Mouse (Mus musculus) C2C12 (cell line): ENCODE results near the gene Prr22. TPM values are rescaled to one million over a fixed set of nuclear protein-coding genes. Genes with fewer than 3 reads are reported as not detected.

Experiments
- H3K27me3 ChIP-seq: one replicate; pipeline ENCODE4 v1.6.1; 2011; ENCODE audit not compliant: control insufficient read depth, insufficient read depth, insufficient read length
- H3K36me3 ChIP-seq: one replicate; pipeline ENCODE4 v1.6.1; 2011; ENCODE audit not compliant: control insufficient read depth, insufficient read depth
- H3K4me3 ChIP-seq: one replicate; pipeline ENCODE4 v1.5.1; 2011; ENCODE audit warnings: mild to moderate bottlenecking, control low read depth; ENCODE audit not compliant: poor library complexity, insufficient read depth, severe bottlenecking
- H3K79me2 ChIP-seq: one replicate; pipeline ENCODE4 v1.6.1; 2011; ENCODE audit not compliant: control insufficient read depth, insufficient read depth
- H3K79me3 ChIP-seq: one replicate; pipeline ENCODE4 v1.6.1; 2011; ENCODE audit warnings: low read depth, control low read depth
- H3ac ChIP-seq: one replicate; pipeline ENCODE3; 2011; ENCODE audit warnings: low read depth; ENCODE audit not compliant: control insufficient read depth, insufficient read length
- CEBPB ChIP-seq: IDR thresholded peaks from one replicate; pipeline ENCODE4 v1.6.1; 2011; ENCODE audit warnings: low read depth, mild to moderate bottlenecking, control low read depth, moderate library complexity
- CTCF ChIP-seq: IDR thresholded peaks from one replicate; pipeline ENCODE4 v1.5.1; 2011; ENCODE audit not compliant: control insufficient read depth, insufficient read depth, insufficient read length
- FOSL1 ChIP-seq: IDR thresholded peaks from one replicate; pipeline ENCODE4 v1.8.0; 2011; ENCODE audit warnings: mild to moderate bottlenecking, low read length; ENCODE audit not compliant: poor library complexity, insufficient read depth, severe bottlenecking
- MAX ChIP-seq: IDR thresholded peaks from one replicate; pipeline ENCODE4 v1.6.1; 2011; ENCODE audit warnings: mild to moderate bottlenecking, control low read depth
- MYOD1 ChIP-seq: IDR thresholded peaks from one replicate; pipeline ENCODE4 v1.6.1; 2011; ENCODE audit warnings: low read depth; ENCODE audit not compliant: control insufficient read depth, insufficient read length
- MYOG ChIP-seq: IDR thresholded peaks from one replicate; pipeline ENCODE4 v1.6.1; 2011; ENCODE audit not compliant: control insufficient read depth, insufficient read length; ENCODE audit errors: extremely low read depth
- USF1 ChIP-seq: IDR thresholded peaks from one replicate; pipeline ENCODE4 v1.6.1; 2011; ENCODE audit warnings: low read depth, mild to moderate bottlenecking, control low read depth, moderate library complexity
- polyA plus RNA-seq: library from polyadenylated mRNA; unstranded; fragments of >200 nt; fragmentation: generic; extraction: Trizol; gene quantifications from one replicate; pipeline ENCODE4 v1.2.1, GENCODE M21; 2012; ENCODE audit warnings: missing spikeins

Gene Prr22
- polyA plus RNA-seq, 1 experiment: 0.47 TPM

DNA sequence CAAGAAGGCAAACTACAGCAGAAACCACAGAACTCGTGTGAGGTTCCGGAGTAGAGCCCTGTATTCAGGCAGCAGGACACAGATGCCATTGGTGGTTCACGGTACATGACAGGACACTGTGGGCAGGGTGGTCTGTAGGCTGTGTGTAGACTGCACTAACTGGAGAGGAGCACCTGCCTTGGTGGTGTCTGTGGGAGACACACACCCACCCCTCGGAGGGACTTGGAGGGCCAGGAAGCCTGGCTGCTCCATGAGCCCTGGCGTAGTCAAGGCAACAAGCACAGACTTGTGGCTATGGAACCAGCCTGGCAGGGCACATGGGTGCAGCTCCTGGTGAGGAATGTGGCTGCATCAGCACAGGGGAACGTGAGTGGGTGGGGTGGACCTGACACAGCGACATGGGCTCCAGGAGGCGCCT lies 49.7 kb downstream of the Prr22 start:
- H3K4me3 ChIP-seq: no peak overlapping the region

More for the DNA sequence above, 49.7 kb downstream of the Prr22 start:
- no peaks in the 10 kb centered on the region for H3K79me3 ChIP-seq
- no peaks in the 10 kb centered on the region for H3K79me2 ChIP-seq
- TF ChIP-seq USF1: no peak
- TF ChIP-seq MYOD1: no peak
- TF ChIP-seq MYOG: no peak
- no peak for TF ChIP-seq MAX
- no peak for TF ChIP-seq CEBPB
- no peak for TF ChIP-seq CTCF
- no peak for TF ChIP-seq FOSL1
- no peak overlapping the region for H3ac ChIP-seq
- no peaks in the 10 kb centered on the region for H3K27me3 ChIP-seq
- H3K36me3 ChIP-seq: no peaks in the 10 kb centered on the region

Other genes starting within 250 kb of the Prr22 start
- gene Gm20219, start 215.9 kb upstream of the Prr22 start, polyA plus RNA-seq: 0.09 TPM
- 45.1 TPM for gene Safb2, start 185.7 kb upstream of the Prr22 start, polyA plus RNA-seq
- gene Safb, start 185.4 kb upstream of the Prr22 start, polyA plus RNA-seq: 69.7 TPM
- gene 2410015M20Rik, start 160.5 kb upstream of the Prr22 start, polyA plus RNA-seq: 250 TPM
- 4,005 TPM for gene Rpl36, start 156.8 kb upstream of the Prr22 start, polyA plus RNA-seq
- gene Lonp1, start 143.4 kb upstream of the Prr22 start, polyA plus RNA-seq: 120 TPM
- 0.07 TPM for gene Catsperd, start 142.1 kb upstream of the Prr22 start, polyA plus RNA-seq
- gene Ranbp3, start 97.0 kb upstream of the Prr22 start, polyA plus RNA-seq: 107 TPM
- gene Ndufa11, start 52.5 kb upstream of the Prr22 start, polyA plus RNA-seq: 312 TPM
- gene Vmac, start 52.2 kb upstream of the Prr22 start, polyA plus RNA-seq: 4.5 TPM
- gene Nrtn, start 12.7 kb upstream of the Prr22 start, polyA plus RNA-seq: 0.67 TPM
- 40.1 TPM for gene Dus3l, start 5.5 kb upstream of the Prr22 start, polyA plus RNA-seq
- 2.6 TPM for gene Rfx2, start 60.8 kb downstream of the Prr22 start, polyA plus RNA-seq
- gene Acsbg2, start 104.2 kb downstream of the Prr22 start, polyA plus RNA-seq: not detected
- gene 1700061G19Rik, start 105.2 kb downstream of the Prr22 start, polyA plus RNA-seq: 0.02 TPM
- gene Mllt1, start 165.2 kb downstream of the Prr22 start, polyA plus RNA-seq: 38.9 TPM
- gene Acer1, start 211.9 kb downstream of the Prr22 start, polyA plus RNA-seq: not detected
- gene Clpp, start 220.1 kb downstream of the Prr22 start, polyA plus RNA-seq: 153 TPM
- gene Alkbh7, start 227.1 kb downstream of the Prr22 start, polyA plus RNA-seq: 24.1 TPM
- gene Pspn, start 229.8 kb downstream of the Prr22 start, polyA plus RNA-seq: 0.63 TPM
- gene Gtf2f1, start 241.0 kb downstream of the Prr22 start, polyA plus RNA-seq: 76.8 TPM
- not detected for gene Gm17949, start 241.2 kb downstream of the Prr22 start, polyA plus RNA-seq